Mouse (Mus musculus): ENCODE results near the gene Sh3bp2. TPM values are rescaled to one million over a fixed set of nuclear protein-coding genes. Genes with fewer than 3 reads are reported as not detected.
"Not testable (repeated sequence)": the region's sequence is repeated elsewhere in the genome, so short reads cannot be mapped to it uniquely, and the experiment has no call there.

Gene Sh3bp2
- total RNA-seq, 1 experiment from 2014 or later = 19.9 TPM

DNA sequence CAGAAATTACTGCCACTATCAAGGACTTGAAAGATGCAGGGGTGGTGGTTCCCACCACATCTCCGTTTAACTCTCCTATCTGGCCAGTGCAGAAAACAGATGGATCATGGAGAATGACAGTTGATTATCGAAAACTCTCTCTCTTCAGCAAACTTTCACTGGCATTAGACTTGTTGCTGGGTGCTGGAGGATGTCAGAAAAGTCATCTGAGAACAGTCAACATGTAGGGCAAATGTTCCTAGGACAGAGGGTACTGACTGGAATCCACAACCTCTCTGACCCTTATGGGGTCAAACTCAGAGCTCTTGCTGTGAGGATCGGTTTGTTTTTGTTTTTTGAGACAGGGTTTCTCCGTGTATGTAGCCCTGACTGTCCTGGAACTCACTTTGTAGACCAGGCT, 46.9 kb downstream of the Sh3bp2 start:
- not testable (repeated sequence) for DNase-seq

DNA sequence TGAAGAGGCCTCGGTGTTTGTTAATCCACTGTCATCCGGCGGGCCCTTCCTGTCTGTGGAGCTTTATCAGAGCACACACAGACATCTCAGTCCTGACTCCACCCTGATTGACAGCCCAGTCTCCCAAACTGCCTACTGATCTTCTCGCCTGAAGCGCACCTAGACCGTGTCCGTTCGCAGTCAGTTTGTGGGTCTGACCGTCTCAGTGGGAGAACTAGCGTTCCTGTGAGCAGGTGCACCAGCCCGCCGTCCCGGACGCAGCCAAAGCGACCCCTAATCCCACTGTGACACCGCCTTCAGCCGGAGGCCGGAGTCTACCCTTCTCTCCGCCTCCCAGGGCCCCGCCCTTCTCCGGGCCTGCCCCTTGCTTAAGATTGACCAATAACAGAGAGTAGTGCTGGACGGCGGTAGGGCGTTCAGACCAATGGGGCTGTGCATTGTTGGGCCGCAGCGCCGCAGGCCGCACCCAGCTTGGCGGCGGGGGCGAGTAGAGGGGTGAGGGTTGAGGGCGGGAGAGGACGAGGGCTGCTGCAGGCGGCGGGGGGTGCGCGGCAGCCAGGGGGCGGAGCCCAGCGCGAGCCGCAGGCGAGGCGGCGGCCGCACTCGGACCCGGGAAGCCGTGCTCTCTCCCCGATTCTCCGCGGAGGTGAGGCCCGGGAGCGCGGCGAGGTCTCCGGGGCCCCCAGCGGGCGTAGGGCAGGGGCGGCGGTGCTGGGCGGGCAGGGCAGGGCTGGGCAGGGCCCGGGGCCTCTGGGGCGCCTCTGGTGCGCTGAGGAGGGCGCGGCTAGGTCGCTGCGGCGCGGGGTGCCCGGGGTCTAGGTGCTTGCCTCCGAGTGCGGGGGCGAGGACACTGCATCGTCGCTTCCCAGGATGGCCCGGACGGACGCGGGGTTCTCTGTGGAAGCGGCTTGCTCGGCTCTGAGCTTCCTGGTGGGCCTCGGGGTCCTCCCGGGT, 47.9 kb downstream of the Sh3bp2 start, which contains the start of gene Add1:
Add1 (plus strand) TSS at position 397 of the 954 bp plus-strand sequence.
- DNase-seq = peak; percentile 96

DNA sequence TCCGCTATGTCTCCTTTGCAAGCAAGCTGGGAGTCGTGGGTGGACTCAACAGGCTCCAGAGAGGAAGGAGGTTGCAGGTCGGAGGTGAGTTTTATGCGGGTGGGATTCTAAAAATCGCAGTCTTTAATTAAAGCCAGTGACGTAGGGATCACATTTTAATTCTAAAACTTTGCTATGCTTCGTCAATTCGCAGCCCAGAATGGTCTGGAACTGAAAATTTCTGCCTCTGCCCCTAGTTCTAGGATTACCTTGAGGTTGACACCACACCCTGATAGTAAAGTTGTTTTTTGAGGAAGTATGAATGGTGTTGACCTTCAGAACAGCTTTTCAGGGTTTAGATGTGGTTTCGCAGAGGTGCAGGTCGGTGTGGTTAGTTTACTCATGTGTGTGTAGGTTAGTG, 49.1 kb downstream of the Sh3bp2 start:
- DNase-seq = no peak

DNA sequence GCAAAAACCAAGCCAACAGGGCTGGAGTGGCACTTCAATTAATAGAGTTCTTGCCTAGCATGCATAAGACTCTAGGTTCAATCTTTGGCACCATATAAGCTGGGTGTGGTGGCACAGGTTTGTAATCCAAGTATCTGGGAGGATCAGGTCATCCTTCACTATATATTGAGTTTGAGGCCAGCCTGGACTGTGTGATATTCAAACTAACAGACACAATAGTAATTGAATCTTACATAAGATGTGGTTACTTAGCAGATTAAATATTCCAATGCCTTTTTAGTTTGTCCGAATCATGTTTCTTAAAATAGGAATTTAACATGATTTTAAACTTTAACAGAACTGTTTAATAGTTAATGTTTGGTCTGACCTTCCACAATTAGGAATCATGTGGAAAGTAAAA, 50.6 kb downstream of the Sh3bp2 start:
- no peak for DNase-seq

DNA sequence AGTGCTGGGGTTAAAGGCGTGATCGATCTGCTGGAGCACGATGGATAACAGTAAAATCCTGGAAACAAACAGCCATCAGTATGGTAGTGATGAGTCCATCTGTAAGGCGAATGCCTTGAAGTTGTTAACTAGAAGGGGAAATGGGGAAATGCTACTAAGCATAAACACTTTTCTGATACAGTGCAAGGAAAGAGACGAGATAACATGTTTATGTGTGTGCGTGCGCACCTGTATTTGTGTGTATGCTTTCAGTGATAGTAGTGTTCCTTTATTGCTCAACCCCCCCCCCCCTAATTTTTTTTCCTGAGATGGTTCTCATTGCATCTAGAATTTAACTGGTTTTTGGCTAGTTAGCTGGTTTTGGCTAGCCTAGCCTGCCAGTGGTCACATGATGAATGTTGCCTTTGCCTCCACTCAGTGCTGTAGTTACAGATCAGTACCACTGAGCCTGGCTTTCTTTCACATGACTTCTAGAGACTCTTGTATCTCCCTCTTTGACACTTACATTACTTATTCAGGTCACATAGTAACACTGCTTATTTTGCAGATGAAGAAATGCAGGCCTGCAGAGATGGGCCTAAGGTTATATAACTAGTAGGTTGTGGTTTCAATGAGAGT, 52.5 kb downstream of the Sh3bp2 start:
- DNase-seq = no peak

DNA sequence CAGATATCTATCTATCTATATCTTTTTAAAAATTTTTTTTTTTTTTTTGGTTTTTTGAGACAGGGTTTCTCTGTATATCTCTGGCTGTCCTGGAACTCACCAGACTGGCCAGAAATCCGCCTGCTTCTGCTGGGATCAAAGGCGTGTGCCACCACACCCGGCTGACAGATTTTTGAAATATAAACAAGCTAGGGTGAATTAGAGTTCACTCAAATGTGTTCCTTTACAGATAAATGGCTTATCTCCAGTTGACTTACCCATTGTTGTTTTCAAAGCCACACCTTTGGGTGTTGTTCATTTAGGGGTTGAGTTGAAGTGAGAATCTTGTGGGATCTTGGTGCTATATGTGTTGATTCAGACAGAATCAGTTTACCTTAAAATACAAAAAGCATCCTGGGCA, 53.7 kb downstream of the Sh3bp2 start:
- DNase-seq = no peak

DNA sequence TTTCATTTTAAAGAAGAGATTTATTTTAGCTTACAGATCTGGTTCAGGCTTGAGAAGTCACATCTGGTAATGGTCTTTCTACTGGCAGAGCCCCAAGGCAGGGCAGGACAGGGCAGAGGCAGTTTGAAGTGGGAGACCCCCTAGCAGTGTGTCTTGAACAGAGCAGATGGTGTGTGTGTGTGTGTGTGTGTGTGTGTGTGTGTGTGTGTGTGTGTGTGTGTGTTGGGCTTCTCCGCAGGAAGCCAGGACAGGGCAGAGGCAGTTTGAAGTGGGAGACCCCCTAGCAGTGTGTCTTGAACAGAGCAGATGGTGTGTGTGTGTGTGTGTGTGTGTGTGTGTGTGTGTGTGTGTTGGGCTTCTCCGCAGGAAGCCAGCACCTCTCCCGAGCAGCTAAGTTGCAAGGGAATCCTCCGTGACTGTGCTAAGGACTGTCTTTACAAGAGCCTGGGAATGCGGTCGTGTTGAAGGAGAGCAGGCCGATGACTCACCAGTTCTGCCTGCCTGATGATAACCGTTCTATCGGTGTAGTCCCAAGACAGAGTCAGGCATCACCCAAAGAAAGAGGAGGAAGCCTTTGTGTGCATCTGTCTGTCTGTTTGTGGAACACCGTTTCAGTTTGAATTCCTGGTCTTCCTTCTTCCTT, 56.2 kb downstream of the Sh3bp2 start:
- DNase-seq = peak; percentile 33

DNA sequence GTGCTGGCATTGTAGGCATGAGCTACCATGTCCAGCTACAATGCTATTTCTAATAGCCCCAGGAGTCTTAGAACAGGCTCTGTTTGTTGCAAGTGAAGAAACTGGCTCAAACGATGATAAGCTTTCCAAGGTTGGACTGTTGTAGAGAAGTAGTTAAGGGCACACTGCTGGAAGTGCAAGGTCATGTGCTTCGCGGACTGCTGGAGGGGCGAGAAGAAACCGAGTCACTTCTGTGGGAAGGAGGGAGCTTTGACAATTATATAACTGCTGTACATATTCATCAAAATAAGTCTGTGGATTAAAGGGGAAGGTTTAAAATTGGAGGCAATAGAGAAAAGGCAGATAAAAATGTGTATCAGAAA, 56.7 kb downstream of the Sh3bp2 start:
- no peak for DNase-seq

DNA sequence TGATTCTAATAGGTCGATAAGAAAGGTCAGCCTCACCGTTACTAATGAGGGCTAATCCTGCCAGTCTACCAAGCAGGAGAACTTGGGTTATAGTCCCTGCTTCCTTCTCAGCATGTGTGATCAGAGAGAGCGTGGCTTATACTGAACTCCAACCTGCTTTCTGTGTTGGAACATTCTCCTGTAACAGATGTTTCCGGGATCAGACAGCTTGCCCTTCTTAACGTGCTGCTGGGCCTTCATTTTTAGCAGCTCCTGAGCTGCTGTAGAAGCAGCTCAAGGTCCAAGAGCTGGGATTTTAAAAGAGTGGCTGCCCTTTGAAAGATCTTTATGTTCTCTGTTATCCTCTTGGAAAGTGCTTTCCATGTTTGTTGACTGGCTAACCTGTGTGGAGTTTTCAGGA, 59.6 kb downstream of the Sh3bp2 start:
- DNase-seq = no peak

DNA sequence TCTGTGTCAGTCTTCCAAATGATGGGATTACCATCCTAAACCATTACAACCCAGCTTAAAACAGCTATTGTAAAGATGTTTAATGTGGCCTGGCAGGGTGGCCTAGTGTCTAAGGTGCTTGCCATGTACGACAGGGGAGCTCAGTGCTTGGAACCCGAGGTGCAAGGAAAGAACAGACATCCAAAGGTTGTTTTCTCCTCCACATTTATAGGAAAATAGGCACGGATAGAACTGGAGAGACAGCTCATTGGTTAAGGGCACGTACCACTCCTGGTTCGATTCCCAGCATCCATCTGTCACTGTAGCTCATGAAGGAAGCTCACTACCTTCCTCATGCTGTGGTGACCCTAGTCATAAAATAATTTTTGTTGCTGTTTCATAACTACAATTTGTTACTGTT, 62.2 kb downstream of the Sh3bp2 start:
- no peak for DNase-seq

DNA sequence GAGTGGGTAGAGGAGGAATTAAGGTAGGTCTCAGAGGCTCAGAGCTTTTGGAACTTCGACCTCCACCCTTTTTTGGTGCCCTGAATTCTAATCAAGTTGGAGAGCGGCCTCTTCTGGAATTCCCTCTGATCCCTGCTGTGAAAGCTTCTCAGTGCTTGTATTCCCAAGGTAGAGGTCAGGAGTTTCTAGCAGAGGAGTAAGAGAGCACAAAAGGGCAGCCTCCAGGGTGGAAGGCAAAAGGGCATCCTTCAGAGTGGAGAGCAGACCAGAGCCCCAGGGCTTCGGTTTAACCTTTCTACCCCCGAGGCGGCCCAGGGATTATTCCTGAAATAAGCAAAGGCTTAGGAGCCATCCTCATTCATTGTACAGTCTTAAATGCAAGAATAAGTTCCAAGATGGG, 64.4 kb downstream of the Sh3bp2 start:
- no peak for DNase-seq

DNA sequence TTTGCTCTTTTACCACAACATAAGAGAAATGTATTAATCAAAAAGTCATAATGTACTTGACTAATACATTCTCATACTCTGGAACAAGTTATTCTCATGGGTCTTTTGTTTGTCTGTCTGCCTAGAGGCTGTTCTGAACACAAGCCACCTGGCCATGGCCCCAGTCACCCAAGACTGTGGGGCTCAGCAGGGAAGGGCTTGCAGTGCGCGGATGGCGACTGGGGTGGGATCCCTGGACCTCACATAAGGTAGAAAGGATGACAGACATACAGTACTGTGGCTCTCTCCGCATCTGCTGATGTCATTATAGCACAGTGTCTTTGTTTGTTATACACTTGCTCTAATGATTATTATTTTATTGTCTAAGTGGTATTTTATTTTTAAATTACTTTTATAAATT, 65.1 kb downstream of the Sh3bp2 start:
- DNase-seq = no peak

DNA sequence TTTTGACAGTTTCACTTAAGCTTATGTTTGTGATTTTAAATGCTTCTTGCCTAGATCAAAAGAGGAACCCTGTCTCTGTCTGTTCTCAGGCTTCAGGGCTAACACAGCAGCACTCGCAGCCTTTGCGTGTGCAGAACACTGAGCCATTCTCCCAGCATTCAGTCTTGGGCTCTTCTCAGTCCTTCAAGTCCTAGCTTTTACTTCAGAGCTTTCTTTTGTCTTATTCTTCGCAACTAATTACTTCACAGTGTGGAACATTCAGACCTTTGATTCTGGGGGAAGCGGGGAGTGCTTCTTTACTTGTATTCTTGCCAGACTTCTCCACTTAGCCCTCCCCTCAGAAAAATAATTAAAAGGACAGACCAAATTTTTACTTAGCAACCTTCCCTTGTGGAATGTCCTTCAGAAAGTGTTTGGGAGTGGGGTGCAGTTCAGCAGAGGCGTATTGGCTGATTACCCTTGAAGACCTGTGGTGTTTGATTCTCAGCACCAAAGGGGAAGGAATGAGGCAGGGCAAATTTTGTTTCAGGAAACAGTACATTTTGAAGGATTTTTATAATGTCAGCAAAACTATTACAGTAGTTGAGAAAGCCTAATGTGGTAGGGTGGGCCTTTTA, 65.9 kb downstream of the Sh3bp2 start:
- no peak for DNase-seq

DNA sequence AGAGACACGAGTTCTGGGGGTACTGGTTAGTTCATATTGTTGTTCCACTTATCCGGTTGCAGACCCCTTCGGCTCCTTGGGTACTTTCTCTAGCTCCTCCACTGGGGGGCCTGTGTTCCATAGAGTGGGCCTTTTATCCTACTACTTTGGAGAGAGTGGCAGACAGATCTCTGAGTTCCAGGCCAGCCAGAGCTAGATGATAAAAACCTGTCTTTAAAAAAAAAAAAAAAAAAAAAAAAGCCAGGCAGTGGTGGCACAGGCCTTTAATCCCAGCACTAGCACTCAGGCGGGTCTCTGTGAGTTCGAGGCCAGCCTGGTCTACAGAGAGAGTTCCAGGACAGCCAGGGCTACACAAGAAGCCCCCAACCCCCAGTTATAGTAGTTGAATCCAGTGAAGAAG, 66.6 kb downstream of the Sh3bp2 start:
- DNase-seq = not testable (repeated sequence)

DNA sequence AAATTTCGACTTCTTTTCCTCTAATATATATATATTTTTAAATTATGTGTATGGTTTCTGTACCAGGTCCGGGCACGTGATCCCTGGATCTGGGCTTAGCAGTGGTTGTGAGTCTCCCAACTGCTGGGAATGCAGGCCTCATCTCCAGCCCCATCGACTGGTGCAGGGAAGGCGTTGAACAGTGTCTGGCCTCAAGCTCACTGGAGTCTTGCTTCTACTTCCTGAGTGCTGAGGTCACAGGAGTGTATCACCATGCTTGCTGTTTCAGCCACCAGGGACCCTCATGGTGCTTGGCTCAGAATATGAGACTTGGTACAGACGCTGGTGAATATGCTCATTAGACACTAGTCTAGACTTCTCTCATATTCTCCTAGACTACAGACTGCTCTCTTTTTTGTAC, 67.0 kb downstream of the Sh3bp2 start:
- no peak for DNase-seq

DNA sequence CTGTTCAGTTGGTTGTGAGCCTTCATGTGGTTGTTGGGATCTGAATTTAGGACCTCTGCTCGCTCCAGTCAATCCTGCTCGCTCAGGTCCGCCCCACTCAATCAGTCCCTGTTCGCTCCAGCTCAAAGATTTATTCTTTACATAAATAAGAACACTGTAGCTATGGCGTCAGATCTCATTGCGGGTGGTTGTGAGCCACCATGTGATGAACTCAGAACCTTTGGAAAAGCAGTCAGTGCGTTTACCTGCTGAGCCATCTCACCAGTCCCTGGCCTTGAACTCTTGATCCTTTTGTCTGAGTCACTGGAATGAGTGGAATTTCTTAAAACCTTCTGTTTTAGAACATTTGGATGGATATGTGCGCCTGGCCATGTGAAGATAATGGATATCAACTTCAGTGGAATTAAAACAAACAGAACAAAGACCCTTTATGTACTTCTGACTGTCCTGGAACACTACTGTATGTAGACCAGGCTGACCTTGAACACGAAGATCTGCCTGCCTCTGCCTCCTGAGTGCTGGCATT, 67.6 kb downstream of the Sh3bp2 start:
- no peak for DNase-seq

DNA sequence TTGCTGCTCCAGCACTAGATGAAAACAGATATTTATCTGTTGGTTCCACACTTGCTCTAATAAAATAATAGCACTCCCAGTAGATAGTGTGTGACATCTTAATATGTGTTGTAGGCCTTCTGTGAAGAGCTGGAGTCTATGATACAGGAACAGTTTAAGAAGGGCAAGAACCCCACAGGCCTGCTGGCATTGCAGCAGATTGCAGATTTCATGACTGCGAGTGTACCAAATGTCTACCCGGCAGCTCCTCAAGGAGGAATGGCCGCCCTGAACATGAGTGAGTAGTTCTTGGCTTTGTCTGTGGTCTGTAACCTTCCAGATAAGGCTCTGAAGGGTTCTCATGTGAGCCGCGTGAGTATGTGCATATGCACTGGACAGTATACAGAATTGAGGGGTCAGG, 78.9 kb downstream of the Sh3bp2 start:
- no peak for DNase-seq

DNA sequence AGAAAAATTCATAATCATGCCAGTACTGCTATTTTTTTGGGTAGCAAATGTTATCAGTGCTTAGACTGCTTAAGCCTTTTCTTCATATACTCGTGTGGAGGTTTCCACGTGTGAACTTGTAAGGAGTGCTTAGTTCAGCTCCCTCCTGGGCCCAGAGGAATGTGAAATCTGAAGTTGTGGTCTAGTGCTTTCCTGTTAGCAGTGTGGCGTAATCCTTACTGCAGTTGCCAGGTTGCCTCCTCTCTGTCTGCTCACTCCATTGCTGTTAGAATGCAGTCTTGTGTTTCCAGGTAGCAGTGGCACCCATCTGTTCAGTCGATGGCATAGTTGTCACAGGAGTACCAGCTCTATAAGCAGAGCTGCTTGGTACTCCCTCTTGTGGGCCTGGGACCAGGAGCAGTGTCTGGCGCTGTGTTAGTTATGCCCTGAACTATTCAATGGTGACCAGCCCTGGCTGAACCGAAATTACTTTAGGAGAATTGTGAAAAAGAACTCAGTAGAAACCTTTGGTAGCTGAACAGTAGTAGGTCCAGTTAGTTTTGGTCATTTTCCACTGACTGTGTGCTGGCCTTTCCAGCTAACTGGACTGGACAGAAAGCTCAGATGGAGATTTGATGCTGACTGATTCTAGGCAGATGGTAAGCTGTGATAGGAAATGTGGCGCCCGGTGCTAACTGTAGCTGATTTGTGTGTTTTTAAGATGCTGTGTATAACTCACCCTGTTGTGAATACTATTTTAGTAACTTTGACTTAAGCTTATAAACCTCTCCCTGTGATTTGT, 81.7 kb downstream of the Sh3bp2 start:
- DNase-seq = no peak

DNA sequence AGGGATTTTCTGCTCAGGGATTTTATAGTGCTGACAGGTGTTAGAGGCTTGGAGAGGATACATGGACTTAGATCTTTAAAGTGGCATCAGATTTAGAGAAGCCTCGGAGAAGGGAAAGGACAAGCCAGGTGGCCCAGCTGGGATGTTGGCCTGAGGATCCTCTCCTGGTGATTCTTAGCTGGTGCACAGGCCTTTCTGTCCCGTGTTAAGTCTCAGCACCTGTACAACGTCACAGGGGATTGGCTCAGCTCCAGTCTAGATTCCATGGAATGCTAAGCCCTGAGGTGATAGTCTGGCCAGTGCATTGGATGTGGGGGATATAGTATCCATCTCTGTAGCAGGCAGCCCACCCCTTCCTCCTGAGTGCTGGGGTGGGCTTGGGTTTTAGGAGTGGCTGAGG, 82.6 kb downstream of the Sh3bp2 start:
- no peak for DNase-seq

DNA sequence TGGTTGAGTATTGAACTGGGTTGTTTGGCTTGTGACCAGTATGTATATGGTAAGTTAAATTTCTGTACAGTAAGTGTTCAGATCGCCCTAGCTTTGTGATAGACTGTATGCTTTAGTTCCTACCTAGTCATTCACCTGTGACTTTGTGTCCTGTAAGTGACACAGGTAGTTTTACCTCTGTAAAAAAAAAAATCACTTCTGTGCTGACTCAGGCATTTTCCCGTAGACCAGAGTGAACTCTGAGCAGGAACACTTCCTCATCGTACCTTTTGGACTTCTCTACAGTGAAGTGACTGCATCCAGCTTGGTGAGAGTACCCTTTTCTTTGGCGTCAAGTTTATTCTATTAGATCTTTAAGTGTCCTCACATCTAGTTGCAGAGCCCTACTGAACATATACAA, 84.3 kb downstream of the Sh3bp2 start:
- DNase-seq = no peak

Measured in adrenal gland, postnatal 25 days (tissue).